Mouse (Mus musculus) C2C12 (cell line): Measurements from ENCODE around the gene Tom1l2.

Source experiments
- CTCF ChIP-seq: IDR thresholded peaks from one replicate; pipeline ENCODE4 v1.5.1; 2011; ENCODE audit not compliant: control insufficient read depth, insufficient read depth, insufficient read length
- FOSL1 ChIP-seq: IDR thresholded peaks from one replicate; pipeline ENCODE4 v1.8.0; 2011; ENCODE audit warnings: mild to moderate bottlenecking, low read length; ENCODE audit not compliant: poor library complexity, insufficient read depth, severe bottlenecking
- MAX ChIP-seq: IDR thresholded peaks from one replicate; pipeline ENCODE4 v1.6.1; 2011; ENCODE audit warnings: mild to moderate bottlenecking, control low read depth
- MYOG ChIP-seq: IDR thresholded peaks from one replicate; pipeline ENCODE4 v1.6.1; 2011; ENCODE audit not compliant: control insufficient read depth, insufficient read length; ENCODE audit errors: extremely low read depth
- USF1 ChIP-seq: IDR thresholded peaks from one replicate; pipeline ENCODE4 v1.6.1; 2011; ENCODE audit warnings: low read depth, mild to moderate bottlenecking, control low read depth, moderate library complexity

- TF ChIP-seq CTCF (peak; percentile 86), MYOG (no peak), MAX (no peak), USF1 (no peak), FOSL1 (no peak)
Measured at GRCm38 (mm10) chr11:60199702-60200184, 153.0 kb downstream of the Tom1l2 start.
